Mouse (Mus musculus): ENCODE data around the gene Selplg. TPM values are rescaled to one million over a fixed set of nuclear protein-coding genes. Genes with fewer than 3 reads are reported as not detected.
A peak's percentile ranks its signal among the peaks of the same experiment; 100 is the strongest.
"Not testable (repeated sequence)": the region's sequence is repeated elsewhere in the genome, so short reads cannot be mapped to it uniquely, and the experiment has no call there.

Gene Selplg
- total RNA-seq, 2 experiments from 2014 or later, result 0.89 to 1.3 TPM

DNA sequence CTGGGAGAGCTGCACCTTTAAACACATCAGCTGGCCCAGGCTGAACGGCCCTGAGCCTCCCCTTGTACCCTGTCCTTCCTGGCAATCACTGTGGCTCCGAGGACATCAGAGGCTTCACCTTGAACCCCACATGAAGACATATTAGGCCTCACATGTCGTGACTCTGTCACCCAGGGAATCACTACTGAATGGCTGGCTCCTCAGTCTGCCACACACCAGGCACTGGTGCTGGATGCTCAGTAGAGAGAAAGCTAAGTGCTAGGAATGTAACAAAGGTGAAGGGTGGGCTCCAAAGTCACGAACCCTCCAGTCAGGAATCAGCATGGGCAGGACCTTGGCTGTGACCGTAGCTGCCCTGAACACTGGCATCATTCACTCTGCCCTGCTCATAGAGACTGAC lies 52.9 kb downstream of the Selplg start:
- H3K27ac ChIP-seq, result no peak overlapping the region
- no peak overlapping the region for H3K4me3 ChIP-seq
- no peak for TF ChIP-seq CTCF (IDR thresholded peaks at IDR 0.05)
- intact Hi-C loops (cut with DNase I), result no loop called here
- DNase-seq, result no peak

DNA sequence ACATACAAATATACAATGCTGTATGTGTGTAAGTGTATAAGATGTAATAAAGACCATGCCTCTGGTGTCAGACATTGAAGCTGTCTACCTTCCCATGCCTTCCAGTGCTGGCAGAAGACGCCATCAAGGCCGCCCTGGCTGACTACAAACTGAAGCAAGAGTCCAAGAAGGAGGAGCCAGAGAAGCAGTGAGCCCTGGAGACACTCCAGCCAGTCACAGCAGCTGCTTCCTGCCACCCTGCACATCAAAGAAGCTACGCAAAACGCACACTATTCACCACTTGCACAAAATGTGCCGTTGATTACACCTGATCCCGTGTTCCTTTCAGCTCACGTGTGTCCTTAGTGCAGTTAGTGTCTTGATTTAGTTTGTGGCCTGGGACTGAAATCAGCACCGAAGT lies 54.7 kb downstream of the Selplg start:
- intact Hi-C loops (cut with DNase I); H3K27ac ChIP-seq; H3K4me3 ChIP-seq; DNase-seq: not testable (repeated sequence)

GRCm38 (mm10) chr5:113776896-113777226 lies 55.6 kb downstream of the Selplg start:
- DNase-seq, result no peak

GRCm38 (mm10) chr5:113776128-113776895 lies 56.1 kb downstream of the Selplg start:
- Histone ChIP-seq H3K27ac (no peak overlapping the region), H3K4me3 (no peak overlapping the region)
- DNase-seq, result no peak
- intact Hi-C loops (cut with DNase I), result no loop called here
- no peak for TF ChIP-seq CTCF (IDR thresholded peaks at IDR 0.05)

More at GRCm38 (mm10) chr5:113776896-113777226, 55.6 kb downstream of the Selplg start:
- H3K4me3 ChIP-seq, result no peak overlapping the region
- no peak for TF ChIP-seq CTCF (IDR thresholded peaks at IDR 0.05)
- no peak overlapping the region for H3K27ac ChIP-seq
- intact Hi-C loops (cut with DNase I), result no loop called here

DNA sequence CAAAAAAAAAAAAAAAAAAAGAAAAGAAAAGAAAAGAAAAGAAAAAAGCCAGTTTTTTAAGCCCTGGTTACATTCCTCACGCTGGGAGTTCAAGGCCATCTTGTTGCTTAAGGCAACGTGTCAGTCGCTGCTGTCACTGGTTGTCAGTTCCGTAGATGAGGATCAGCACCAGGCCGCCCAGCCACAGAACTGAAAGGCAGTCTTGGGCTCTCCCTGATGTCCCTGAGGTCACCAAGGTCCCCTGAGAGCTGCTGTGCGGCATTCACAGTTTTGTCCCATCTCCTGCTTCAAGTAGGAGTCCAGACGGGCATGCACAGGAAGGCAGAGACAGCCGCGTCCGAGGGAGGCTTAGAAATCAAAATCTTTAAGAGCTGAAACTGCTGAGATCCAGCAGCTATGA lies 56.9 kb downstream of the Selplg start:
- intact Hi-C loops (cut with DNase I), result no loop called here
- Histone ChIP-seq H3K4me3 (no peak overlapping the region), H3K27ac (no peak overlapping the region)
- no peak for DNase-seq
- no peak for TF ChIP-seq CTCF (IDR thresholded peaks at IDR 0.05)

GRCm38 (mm10) chr5:113773664-113774063 lies 58.8 kb downstream of the Selplg start:
- peak; percentile 91 for DNase-seq
- peak; percentile 97; the same call in 1 of the 2 replicates for TF ChIP-seq CTCF (IDR thresholded peaks at IDR 0.05)
- Histone ChIP-seq H3K27ac (peak overlapping the region; percentile 100), H3K4me3 (peak overlapping the region; percentile 92)
- intact Hi-C loops (cut with DNase I), result loop anchor here (1.0 to 5.0 kb wide), 3 partner anchors 37 to 179 kb away; no protein-coding TSS in a partner anchor

DNA sequence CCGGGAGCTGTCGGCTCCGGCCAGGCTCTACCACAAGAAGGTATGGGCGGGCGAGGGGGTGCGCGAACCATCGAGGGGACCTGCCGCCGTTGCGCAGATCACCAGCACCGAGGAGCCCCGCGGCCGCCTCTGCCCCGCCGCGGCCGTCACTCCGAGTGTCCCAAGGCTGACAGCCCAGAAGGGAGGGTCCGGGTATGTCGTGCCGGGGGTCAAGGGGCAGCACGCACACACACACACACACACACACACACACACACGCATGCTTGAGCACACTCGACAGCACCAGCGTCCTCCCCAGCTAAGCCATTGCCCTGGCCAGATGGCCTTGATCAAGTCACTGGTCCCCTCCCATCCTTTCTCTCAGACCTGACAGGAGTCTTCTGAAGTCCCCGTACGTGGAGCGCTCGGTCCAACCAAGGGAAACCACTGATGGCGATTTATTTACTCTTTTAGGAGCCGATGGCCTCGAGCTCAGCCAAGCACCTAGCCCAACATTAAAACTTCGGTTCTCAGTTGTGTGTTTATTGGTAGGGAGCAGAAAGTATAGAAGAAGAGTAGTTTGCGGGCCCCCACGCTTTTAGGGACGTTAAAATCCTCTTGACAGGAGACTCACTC lies 59.4 kb downstream of the Selplg start:
- intact Hi-C loops (cut with DNase I), result loop anchor here (1.0 to 5.0 kb wide), 3 partner anchors 36 to 179 kb away; no protein-coding TSS in a partner anchor
- Histone ChIP-seq H3K27ac (peak overlapping the region; percentile 100), H3K4me3 (peak overlapping the region; percentile 92)
- TF ChIP-seq CTCF (IDR thresholded peaks at IDR 0.05), result no peak
- DNase-seq, result no peak

GRCm38 (mm10) chr5:113772450-113772895 lies 60.0 kb downstream of the Selplg start, which contains the start of the genes Sart3 and Iscu:
Sart3 (minus strand) TSS chr5:113772510.
Iscu (plus strand) TSS chr5:113772748.
- peak; percentile 98 for DNase-seq
- no peak for TF ChIP-seq CTCF (IDR thresholded peaks at IDR 0.05)
- peak within 1 kb of the TSS; percentile 92 for H3K4me3 ChIP-seq
- intact Hi-C loops (cut with DNase I), result loop anchor here (2.0 to 5.0 kb wide), 2 partner anchors 36 to 180 kb away; no protein-coding TSS in a partner anchor
- H3K27ac ChIP-seq, result peak within 1 kb of the TSS; percentile 100

- peak; percentile 90 for DNase-seq
- no peak for TF ChIP-seq CTCF (IDR thresholded peaks at IDR 0.05)
- H3K27ac ChIP-seq, result peak overlapping the region; percentile 100
Observed at GRCm38 (mm10) chr5:113771213-113772162, 61.0 kb downstream of the Selplg start.

GRCm38 (mm10) chr5:113768806-113769205 lies 63.6 kb downstream of the Selplg start:
- intact Hi-C loops (cut with DNase I), result no loop called here
- no peak for DNase-seq
- H3K4me3 ChIP-seq, result no peak overlapping the region
- TF ChIP-seq CTCF (IDR thresholded peaks at IDR 0.05), result no peak
- H3K27ac ChIP-seq, result no peak overlapping the region

More at GRCm38 (mm10) chr5:113771213-113772162, 61.0 kb downstream of the Selplg start:
- peak overlapping the region; percentile 92 for H3K4me3 ChIP-seq
- intact Hi-C loops (cut with DNase I), result loop anchor here (2.0 to 5.0 kb wide), 2 partner anchors 35 to 181 kb away; no protein-coding TSS in a partner anchor

Other genes starting within 250 kb of the Selplg start
- 10 to 100 TPM; 10.8 to 17.1 TPM for gene Cmklr1, start 182.2 kb downstream of the Selplg start, total RNA-seq (2021)
- gene 1700069L16Rik, start 107.9 kb downstream of the Selplg start, total RNA-seq (2021), result not detected
- 1 to 10 TPM; 7.1 to 7.8 TPM for gene Ficd, start 96.8 kb downstream of the Selplg start, total RNA-seq (2021)
- gene Sart3, start 60.1 kb downstream of the Selplg start, total RNA-seq (2021), result 1 to 10 TPM; 8.0 to 9.2 TPM
- gene Iscu, start 59.9 kb downstream of the Selplg start, total RNA-seq (2021), result 100 to 1,000 TPM; 142 to 160 TPM
- 1 to 10 TPM in 1 of 2 experiments, under 1 TPM in 1; 0.46 to 2.4 TPM for gene Tmem119, start 32.1 kb downstream of the Selplg start, total RNA-seq (2021)
- 10 to 100 TPM in 1 of 2 experiments, 1 to 10 TPM in 1; 7.8 to 11.8 TPM for gene Coro1c, start 76.1 kb upstream of the Selplg start, total RNA-seq (2021)
- gene Ssh1, start 161.2 kb upstream of the Selplg start, total RNA-seq (2021), result 1 to 10 TPM; 6.1 to 7.2 TPM
- not detected for gene Dao, start 171.1 kb upstream of the Selplg start, total RNA-seq (2021)
- gene Usp30, start 232.8 kb upstream of the Selplg start, total RNA-seq (2021), result 1 to 10 TPM; 8.4 to 9.3 TPM